7 mouse cellular contexts compared by ENCODE assay signal in the genomic region with DNA sequence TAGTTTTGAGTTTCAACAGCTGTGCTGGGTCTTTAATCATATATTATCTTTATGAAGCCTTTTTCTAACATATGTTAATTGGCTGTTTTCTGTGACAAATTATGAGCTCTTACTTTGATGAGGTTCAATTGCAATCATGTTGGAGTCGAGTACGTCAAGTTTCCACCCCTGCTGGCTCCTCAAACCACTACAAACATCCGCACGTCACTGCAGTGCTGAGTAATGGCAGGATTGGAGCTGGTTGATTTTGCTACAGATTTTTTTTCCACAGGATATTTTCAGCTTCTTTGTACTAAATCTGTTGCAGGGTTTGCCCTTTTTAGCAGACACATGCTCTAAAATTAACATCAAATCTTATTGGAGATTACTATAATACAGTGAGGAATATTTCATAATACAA.
DNase-seq lines count a peak whose midpoint lies in the region; ATAC-seq and TF ChIP-seq lines count a peak whose summit lies in the region.

No protein-coding gene starts in this region.

- peak overlapping the region; percentile 34; the same call in 1 of the 2 replicates for H3K4me2 ChIP-seq in limb, embryonic 13.5 days (replicated peaks)

- H3K9ac ChIP-seq in limb, embryonic 13.5 days, result no peak overlapping the region

- TF ChIP-seq CTCF in bone marrow macrophage, adult 2 months (IDR thresholded peaks at IDR 0.05; ENCODE audit: low read depth, low read length), result no peak

- intact Hi-C loops in heart, postnatal 25 days (cut with DNase I), result no loop called here

- peaks cover 24% of the 10 kb centered on the region for H3K4me1 ChIP-seq in limb, embryonic 13.5 days
- peaks cover 22% of the 10 kb centered on the region for H3K4me1 ChIP-seq in limb, embryonic 10.5 days
- H3K4me1 ChIP-seq in bone marrow macrophage, adult 2 months (ENCODE audit: control insufficient read depth, insufficient read depth, low read length), result peaks cover 35% of the 10 kb centered on the region

- H3K4me3 ChIP-seq in limb, embryonic 13.5 days, result no peak overlapping the region
- H3K4me3 ChIP-seq in limb, embryonic 10.5 days, result no peak overlapping the region
- no peak overlapping the region for H3K4me3 ChIP-seq in bone marrow macrophage, adult 2 months (ENCODE audit: insufficient read depth, low read length)

- no peak for DNase-seq in limb, embryonic 10.5 days (ENCODE audit: low spot score)
- DNase-seq in heart, postnatal 25 days (ENCODE audit: low spot score), result peak; percentile 19
- no peak for DNase-seq in gastrocnemius, adult 18-20 months (ENCODE audit: low spot score)
- DNase-seq in cerebellum, postnatal 14 days, result no peak

- ATAC-seq in limb, embryonic 13.5 days (ENCODE audit: low FRiP score, low read depth), result peak; percentile 54; the same call in 1 of the 2 replicates
- ATAC-seq in megakaryocyte, adult 5-6 weeks (ENCODE audit: poor library complexity, severe bottlenecking), result peak; percentile 44

- TF ChIP-seq POLR2A in bone marrow macrophage, adult 2 months (IDR thresholded peaks at IDR 0.05; ENCODE audit: borderline replicate concordance, low read depth, low read length), result no peak

- no peaks in the 10 kb centered on the region for H3K27me3 ChIP-seq in limb, embryonic 13.5 days
- no peaks in the 10 kb centered on the region for H3K27me3 ChIP-seq in limb, embryonic 10.5 days (ENCODE audit: low read depth, poor library complexity, severe bottlenecking)

- peak overlapping the region; percentile 2; the same call in 1 of the 2 replicates for H3K27ac ChIP-seq in limb, embryonic 13.5 days
- H3K27ac ChIP-seq in limb, embryonic 10.5 days, result no peak overlapping the region
- peak overlapping the region; percentile 64 for H3K27ac ChIP-seq in bone marrow macrophage, adult 2 months (ENCODE audit: insufficient read depth, low read depth, low read length)

- 21% methylated on average over 4 of the region's 4 CpGs for WGBS in limb, embryonic 13.5 days
- 37% methylated on average over 4 of the region's 4 CpGs for WGBS in limb, embryonic 10.5 days

- no peaks in the 10 kb centered on the region for H3K9me3 ChIP-seq in limb, embryonic 13.5 days
- no peaks in the 10 kb centered on the region for H3K9me3 ChIP-seq in limb, embryonic 10.5 days (replicated peaks)

- no peaks in the 10 kb centered on the region for H3K36me3 ChIP-seq in limb, embryonic 13.5 days
- H3K36me3 ChIP-seq in limb, embryonic 10.5 days, result no peaks in the 10 kb centered on the region
